Mouse (Mus musculus): ENCODE measurements at regions not wholly inside any gene's neighbourhood (a gene's known extent, or its start where the extent isn't known, plus 50 kb on each side); places are given as distances from the start of the nearest gene placed in this dataset.

GRCm38 (mm10) chr14:84266217-84266616 is 177.1 kb upstream of the Pcdh17 start:
- Histone ChIP-seq H3K36me3 (ENCODE audit: control insufficient read depth, insufficient read depth, low read length, poor library complexity, severe bottlenecking) (no peaks in the 10 kb centered on the region), H3K9me3 (ENCODE audit: control insufficient read depth, insufficient read depth, low read depth, low read length) (no peaks in the 10 kb centered on the region), H3K27ac (ENCODE audit: insufficient read depth, low read depth, low read length, poor library complexity, severe bottlenecking) (no peak overlapping the region), H3K4me3 (ENCODE audit: insufficient read depth in 1 of 2, low read depth in 1 of 2, low read length in 2 of 2, poor library complexity in 1 of 2, severe bottlenecking in 1 of 2) (no peak overlapping the region), H3K4me1 (ENCODE audit: control insufficient read depth in 2 of 2, insufficient read depth in 2 of 2, low read length in 2 of 2, poor library complexity in 1 of 2) (no peaks in the 10 kb centered on the region), H3K9ac (ENCODE audit: insufficient read depth, low read depth, low read length, poor library complexity, severe bottlenecking) (no peak overlapping the region)
- no peak for TF ChIP-seq ZC3H11A (IDR thresholded peaks at IDR 0.05; ENCODE audit: borderline replicate concordance, low read depth, low read length)
- no peak for TF ChIP-seq CHD2 (IDR thresholded peaks at IDR 0.05; ENCODE audit: low read depth, low read length)
- no peak for TF ChIP-seq HCFC1 (IDR thresholded peaks at IDR 0.05; ENCODE audit: borderline replicate concordance, insufficient read depth, low read length)
- no peak for TF ChIP-seq MAFK (IDR thresholded peaks at IDR 0.05; ENCODE audit: insufficient read depth, low read depth, low read length)
- no peak for TF ChIP-seq ZNF384 (IDR thresholded peaks at IDR 0.05; ENCODE audit: low read depth, low read length)
- DNase-seq (ENCODE audit: low read depth, low spot score), result no peak
- in situ Hi-C loops (cut with MboI; ENCODE audit: low sequenced_read_pairs in 2 of 2, unreplicated experiment in 2 of 2), result no loop called here

- no peak for DNase-seq (ENCODE audit: low read depth, low spot score)
- Histone ChIP-seq H3K9me3 (ENCODE audit: control insufficient read depth, insufficient read depth, low read depth, low read length) (no peaks in the 10 kb centered on the region), H3K27ac (ENCODE audit: insufficient read depth, low read depth, low read length, poor library complexity, severe bottlenecking) (no peak overlapping the region), H3K9ac (ENCODE audit: insufficient read depth, low read depth, low read length, poor library complexity, severe bottlenecking) (no peak overlapping the region), H3K4me1 (ENCODE audit: control insufficient read depth in 2 of 2, insufficient read depth in 2 of 2, low read length in 2 of 2, poor library complexity in 1 of 2) (no peaks in the 10 kb centered on the region), H3K36me3 (ENCODE audit: control insufficient read depth, insufficient read depth, low read length, poor library complexity, severe bottlenecking) (no peaks in the 10 kb centered on the region), H3K4me3 (ENCODE audit: insufficient read depth in 1 of 2, low read depth in 1 of 2, low read length in 2 of 2, poor library complexity in 1 of 2, severe bottlenecking in 1 of 2) (no peak overlapping the region)
- TF ChIP-seq MAFK (IDR thresholded peaks at IDR 0.05; ENCODE audit: insufficient read depth, low read depth, low read length) (no peak), HCFC1 (IDR thresholded peaks at IDR 0.05; ENCODE audit: borderline replicate concordance, insufficient read depth, low read length) (no peak), CHD2 (IDR thresholded peaks at IDR 0.05; ENCODE audit: low read depth, low read length) (no peak), ZC3H11A (IDR thresholded peaks at IDR 0.05; ENCODE audit: borderline replicate concordance, low read depth, low read length) (no peak), ZNF384 (IDR thresholded peaks at IDR 0.05; ENCODE audit: low read depth, low read length) (no peak)
- in situ Hi-C loops (cut with MboI; ENCODE audit: low sequenced_read_pairs in 2 of 2, unreplicated experiment in 2 of 2), result no loop called here
Observed at GRCm38 (mm10) chr14:84283440-84284203, 159.7 kb upstream of the Pcdh17 start.

- in situ Hi-C loops (cut with MboI; ENCODE audit: low sequenced_read_pairs in 2 of 2, unreplicated experiment in 2 of 2), result no loop called here
- Histone ChIP-seq H3K9me3 (ENCODE audit: control insufficient read depth, insufficient read depth, low read depth, low read length) (no peaks in the 10 kb centered on the region), H3K36me3 (ENCODE audit: control insufficient read depth, insufficient read depth, low read length, poor library complexity, severe bottlenecking) (no peaks in the 10 kb centered on the region), H3K4me1 (ENCODE audit: control insufficient read depth in 2 of 2, insufficient read depth in 2 of 2, low read length in 2 of 2, poor library complexity in 1 of 2) (peaks cover 0 to 2% of the 10 kb centered on the region in 2 experiments; a peak in 1 of 4 replicates), H3K9ac (ENCODE audit: insufficient read depth, low read depth, low read length, poor library complexity, severe bottlenecking) (no peak overlapping the region), H3K27ac (ENCODE audit: insufficient read depth, low read depth, low read length, poor library complexity, severe bottlenecking) (no peak overlapping the region), H3K4me3 (ENCODE audit: insufficient read depth in 1 of 2, low read depth in 1 of 2, low read length in 2 of 2, poor library complexity in 1 of 2, severe bottlenecking in 1 of 2) (no peak overlapping the region)
- TF ChIP-seq ZC3H11A (IDR thresholded peaks at IDR 0.05; ENCODE audit: borderline replicate concordance, low read depth, low read length) (no peak), MAFK (IDR thresholded peaks at IDR 0.05; ENCODE audit: insufficient read depth, low read depth, low read length) (no peak), HCFC1 (IDR thresholded peaks at IDR 0.05; ENCODE audit: borderline replicate concordance, insufficient read depth, low read length) (no peak), CHD2 (IDR thresholded peaks at IDR 0.05; ENCODE audit: low read depth, low read length) (no peak), ZNF384 (IDR thresholded peaks at IDR 0.05; ENCODE audit: low read depth, low read length) (no peak)
- no peak for DNase-seq (ENCODE audit: low read depth, low spot score)
Observed at GRCm38 (mm10) chr14:84320738-84321137, 122.6 kb upstream of the Pcdh17 start.

- TF ChIP-seq ZC3H11A (IDR thresholded peaks at IDR 0.05; ENCODE audit: borderline replicate concordance, low read depth, low read length) (no peak), MAFK (IDR thresholded peaks at IDR 0.05; ENCODE audit: insufficient read depth, low read depth, low read length) (no peak), HCFC1 (IDR thresholded peaks at IDR 0.05; ENCODE audit: borderline replicate concordance, insufficient read depth, low read length) (no peak), CHD2 (IDR thresholded peaks at IDR 0.05; ENCODE audit: low read depth, low read length) (no peak), ZNF384 (IDR thresholded peaks at IDR 0.05; ENCODE audit: low read depth, low read length) (no peak)
- in situ Hi-C loops (cut with MboI; ENCODE audit: low sequenced_read_pairs in 2 of 2, unreplicated experiment in 2 of 2), result no loop called here
Observed at GRCm38 (mm10) chr14:84339604-84340003, 103.8 kb upstream of the Pcdh17 start.

More at GRCm38 (mm10) chr14:84339604-84340003, 103.8 kb upstream of the Pcdh17 start:
- DNase-seq (ENCODE audit: low read depth, low spot score), result no peak
- Histone ChIP-seq H3K36me3 (ENCODE audit: control insufficient read depth, insufficient read depth, low read length, poor library complexity, severe bottlenecking) (no peaks in the 10 kb centered on the region), H3K27ac (ENCODE audit: insufficient read depth, low read depth, low read length, poor library complexity, severe bottlenecking) (no peak overlapping the region), H3K9me3 (ENCODE audit: control insufficient read depth, insufficient read depth, low read depth, low read length) (no peaks in the 10 kb centered on the region), H3K9ac (ENCODE audit: insufficient read depth, low read depth, low read length, poor library complexity, severe bottlenecking) (no peak overlapping the region), H3K4me3 (ENCODE audit: insufficient read depth in 1 of 2, low read depth in 1 of 2, low read length in 2 of 2, poor library complexity in 1 of 2, severe bottlenecking in 1 of 2) (no peak overlapping the region), H3K4me1 (ENCODE audit: control insufficient read depth in 2 of 2, insufficient read depth in 2 of 2, low read length in 2 of 2, poor library complexity in 1 of 2) (no peaks in the 10 kb centered on the region)

All from ES-E14 (cell line).